Mouse (Mus musculus) small intestine, adult 10 weeks (tissue): Measurements from ENCODE around the gene Slc22a23. TPM values are rescaled to one million over a fixed set of nuclear protein-coding genes. Genes with fewer than 3 reads are reported as not detected.

Experiments
- polyA plus RNA-seq: library from polyadenylated mRNA; stranded (reverse); fragments of 350-450 nt; fragmentation: Illumina TruSeq; extraction: RNeasy Lipid Tissue Mini Kit (QIAGEN cat#74804); gene quantifications from one replicate; pipeline ENCODE4 v1.2.3, GENCODE M21; 2014; ENCODE audit warnings: low replicate concordance

Gene Slc22a23
- 11.2 TPM for polyA plus RNA-seq

DNA sequence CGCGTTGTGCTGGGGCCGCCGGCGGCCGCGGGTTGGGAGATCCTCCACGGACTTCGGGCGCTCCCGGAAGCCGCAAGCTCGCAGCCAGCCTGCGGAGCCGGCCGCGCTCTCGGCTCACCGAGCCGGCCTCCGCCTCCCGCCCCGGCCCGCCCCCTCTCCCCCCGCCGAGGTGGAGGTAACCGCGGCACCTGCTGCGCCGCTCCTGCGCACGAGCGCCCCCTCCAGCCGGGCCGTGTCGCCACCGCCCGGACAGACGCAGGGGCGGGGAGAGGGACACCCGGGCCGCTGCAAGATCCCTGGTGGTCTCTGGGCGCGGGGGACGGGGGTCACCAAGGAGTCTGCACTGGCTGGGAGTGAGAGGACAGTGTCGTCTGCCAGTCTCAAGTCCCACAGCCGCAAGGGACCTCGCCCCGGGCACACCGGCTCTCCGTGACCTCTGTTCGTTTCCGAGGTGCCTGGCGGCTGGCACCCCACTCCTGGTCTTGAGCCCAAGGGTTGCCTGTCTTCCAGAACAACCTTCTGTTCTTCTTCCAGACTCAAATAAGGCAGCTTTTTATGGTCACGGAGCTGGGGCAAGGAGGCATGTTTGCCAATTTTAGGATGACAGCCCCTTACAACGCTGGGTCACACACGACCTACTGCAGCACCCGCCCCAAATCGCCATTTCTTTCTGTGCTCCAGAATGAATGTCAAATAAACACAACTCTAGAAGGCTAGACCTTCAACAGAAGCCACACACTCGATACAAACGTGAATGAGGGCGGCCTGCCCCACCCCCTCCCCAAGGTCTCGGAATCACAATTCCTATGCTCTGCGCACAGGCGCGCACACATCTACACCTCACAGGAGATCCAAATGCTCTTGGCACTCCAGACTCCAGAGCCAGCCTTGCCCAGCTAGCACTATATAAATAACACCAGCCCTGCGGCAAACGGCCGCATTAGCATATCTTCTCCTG, at the start of gene Slc22a23:
Gene Slc22a23 (minus strand): TSS at position 55 of the 958 bp plus-strand sequence.

GRCm38 (mm10) chr13:34162491-34163303, 182.3 kb downstream of the Slc22a23 start, which contains the start of gene Psmg4:
Gene Psmg4 (plus strand): TSS chr13:34162964.

DNA sequence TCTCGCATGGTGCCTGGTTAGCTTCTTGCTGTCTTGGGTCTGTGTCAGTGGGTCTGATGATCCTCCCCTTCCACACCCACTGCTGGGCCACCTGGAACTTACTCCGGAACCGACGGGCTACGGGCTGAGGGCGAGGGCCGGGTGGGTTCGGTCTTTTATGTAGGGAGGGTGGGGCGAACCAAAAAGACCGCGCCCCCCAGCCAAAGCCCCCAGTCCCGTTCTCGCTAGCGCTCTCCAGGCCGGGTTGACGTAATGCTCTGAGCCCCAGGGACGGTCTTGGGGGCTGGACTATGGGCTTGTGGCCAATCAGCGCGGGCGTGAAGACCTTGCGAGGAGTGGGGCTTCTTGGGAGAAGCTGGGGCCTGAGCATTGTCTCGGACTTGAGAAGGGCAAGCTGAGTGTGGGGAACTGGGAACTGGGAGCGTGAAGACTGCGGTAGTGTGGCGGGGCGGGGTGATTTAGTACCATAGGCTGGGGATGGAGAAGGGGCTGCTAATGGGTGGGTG, 214.7 kb downstream of the Slc22a23 start, which contains the start of gene Tubb2b:
Gene Tubb2b (minus strand): TSS at position 241 of the 506 bp plus-strand sequence.

Other genes starting within 250 kb of the Slc22a23 start
- 3.7 TPM for gene Tubb2b, start 214.7 kb downstream of the Slc22a23 start, polyA plus RNA-seq
- gene Psmg4, start 182.2 kb downstream of the Slc22a23 start, polyA plus RNA-seq, result 4.8 TPM